Mouse (Mus musculus): ENCODE results near the gene Dip2b. TPM values are rescaled to one million over a fixed set of nuclear protein-coding genes. Genes with fewer than 3 reads are reported as not detected.

Dip2b gene
- polyA plus RNA-seq, 1 experiment from 2014 or later, result 21.1 TPM

- no peak for ATAC-seq
- H3K4me2 ChIP-seq (ENCODE audit: low read length), result no peak overlapping the region
- no peaks in the 10 kb centered on the region for H3K9me3 ChIP-seq (ENCODE audit: control insufficient read depth, low read length)
- WGBS, result 85% methylated on average over 5 of the region's 5 CpGs
- no peak overlapping the region for H3K27ac ChIP-seq (ENCODE audit: low read length)
- no peak overlapping the region for H3K4me3 ChIP-seq (replicated peaks; ENCODE audit: low read length)
- H3K36me3 ChIP-seq (ENCODE audit: control insufficient read depth, insufficient read depth), result peaks cover 39% of the 10 kb centered on the region
- H3K9ac ChIP-seq (replicated peaks; ENCODE audit: low read depth, low read length), result no peak overlapping the region
- no peaks in the 10 kb centered on the region for H3K27me3 ChIP-seq (replicated peaks; ENCODE audit: control insufficient read depth, insufficient read depth, low read length)
- no peaks in the 10 kb centered on the region for H3K4me1 ChIP-seq (replicated peaks; ENCODE audit: control insufficient read depth, insufficient read depth, low read length)
Measured at GRCm38 (mm10) chr15:100184821-100185496, 146.5 kb downstream of the Dip2b start.

- no peak overlapping the region for H3K4me2 ChIP-seq (ENCODE audit: low read length)
- no peak overlapping the region for H3K9ac ChIP-seq (replicated peaks; ENCODE audit: low read depth, low read length)
- no peaks in the 10 kb centered on the region for H3K4me1 ChIP-seq (replicated peaks; ENCODE audit: control insufficient read depth, insufficient read depth, low read length)
- H3K27ac ChIP-seq (ENCODE audit: low read length), result no peak overlapping the region
- no peaks in the 10 kb centered on the region for H3K9me3 ChIP-seq (ENCODE audit: control insufficient read depth, low read length)
- H3K36me3 ChIP-seq (ENCODE audit: control insufficient read depth, insufficient read depth), result peaks cover 48% of the 10 kb centered on the region
- H3K27me3 ChIP-seq (replicated peaks; ENCODE audit: control insufficient read depth, insufficient read depth, low read length), result no peaks in the 10 kb centered on the region
- WGBS, result 89% methylated on average over 9 of the region's 9 CpGs
- no peak overlapping the region for H3K4me3 ChIP-seq (replicated peaks; ENCODE audit: low read length)
- no peak for ATAC-seq
Measured at GRCm38 (mm10) chr15:100186234-100186633, 147.8 kb downstream of the Dip2b start.

- no peaks in the 10 kb centered on the region for H3K4me1 ChIP-seq (replicated peaks; ENCODE audit: control insufficient read depth, insufficient read depth, low read length)
- ATAC-seq, result no peak
- H3K27me3 ChIP-seq (replicated peaks; ENCODE audit: control insufficient read depth, insufficient read depth, low read length), result no peaks in the 10 kb centered on the region
- WGBS, result 93% methylated on average over 8 of the region's 8 CpGs
- H3K36me3 ChIP-seq (ENCODE audit: control insufficient read depth, insufficient read depth), result peaks cover 48% of the 10 kb centered on the region
- no peak overlapping the region for H3K9ac ChIP-seq (replicated peaks; ENCODE audit: low read depth, low read length)
- H3K9me3 ChIP-seq (ENCODE audit: control insufficient read depth, low read length), result no peaks in the 10 kb centered on the region
- H3K4me3 ChIP-seq (replicated peaks; ENCODE audit: low read length), result no peak overlapping the region
- H3K4me2 ChIP-seq (ENCODE audit: low read length), result no peak overlapping the region
- no peak overlapping the region for H3K27ac ChIP-seq (ENCODE audit: low read length)
Measured at GRCm38 (mm10) chr15:100186882-100187672, 148.6 kb downstream of the Dip2b start.

GRCm38 (mm10) chr15:100188542-100188941 is 150.1 kb downstream of the Dip2b start:
- no peak overlapping the region for H3K27ac ChIP-seq (ENCODE audit: low read length)
- H3K4me3 ChIP-seq (replicated peaks; ENCODE audit: low read length), result no peak overlapping the region
- ATAC-seq, result no peak
- no peaks in the 10 kb centered on the region for H3K9me3 ChIP-seq (ENCODE audit: control insufficient read depth, low read length)
- H3K9ac ChIP-seq (replicated peaks; ENCODE audit: low read depth, low read length), result no peak overlapping the region
- 96% methylated on average over 5 of the region's 5 CpGs for WGBS
- H3K4me1 ChIP-seq (replicated peaks; ENCODE audit: control insufficient read depth, insufficient read depth, low read length), result no peaks in the 10 kb centered on the region
- peaks cover 47% of the 10 kb centered on the region for H3K36me3 ChIP-seq (ENCODE audit: control insufficient read depth, insufficient read depth)
- H3K4me2 ChIP-seq (ENCODE audit: low read length), result no peak overlapping the region
- no peaks in the 10 kb centered on the region for H3K27me3 ChIP-seq (replicated peaks; ENCODE audit: control insufficient read depth, insufficient read depth, low read length)

GRCm38 (mm10) chr15:100188962-100189404 is 150.5 kb downstream of the Dip2b start:
- WGBS, result 80% methylated on average over 14 of the region's 14 CpGs
- H3K4me1 ChIP-seq (replicated peaks; ENCODE audit: control insufficient read depth, insufficient read depth, low read length), result no peaks in the 10 kb centered on the region

GRCm38 (mm10) chr15:100190083-100190482 is 151.6 kb downstream of the Dip2b start:
- 92% methylated on average over 5 of the region's 5 CpGs for WGBS

More at GRCm38 (mm10) chr15:100188962-100189404, 150.5 kb downstream of the Dip2b start:
- H3K27ac ChIP-seq (ENCODE audit: low read length), result no peak overlapping the region
- no peaks in the 10 kb centered on the region for H3K27me3 ChIP-seq (replicated peaks; ENCODE audit: control insufficient read depth, insufficient read depth, low read length)
- peaks cover 46% of the 10 kb centered on the region for H3K36me3 ChIP-seq (ENCODE audit: control insufficient read depth, insufficient read depth)
- no peak overlapping the region for H3K4me3 ChIP-seq (replicated peaks; ENCODE audit: low read length)
- no peaks in the 10 kb centered on the region for H3K9me3 ChIP-seq (ENCODE audit: control insufficient read depth, low read length)
- no peak overlapping the region for H3K4me2 ChIP-seq (ENCODE audit: low read length)
- ATAC-seq, result no peak
- H3K9ac ChIP-seq (replicated peaks; ENCODE audit: low read depth, low read length), result no peak overlapping the region

GRCm38 (mm10) chr15:100198983-100199745 is 160.7 kb downstream of the Dip2b start:
- no peaks in the 10 kb centered on the region for H3K27me3 ChIP-seq (replicated peaks; ENCODE audit: control insufficient read depth, insufficient read depth, low read length)
- no peak overlapping the region for H3K4me2 ChIP-seq (ENCODE audit: low read length)
- ATAC-seq, result no peak
- 94% methylated on average over 11 of the region's 11 CpGs for WGBS
- no peak overlapping the region for H3K9ac ChIP-seq (replicated peaks; ENCODE audit: low read depth, low read length)
- no peak overlapping the region for H3K27ac ChIP-seq (ENCODE audit: low read length)
- H3K9me3 ChIP-seq (ENCODE audit: control insufficient read depth, low read length), result no peaks in the 10 kb centered on the region
- peaks cover 18% of the 10 kb centered on the region for H3K36me3 ChIP-seq (ENCODE audit: control insufficient read depth, insufficient read depth)
- no peak overlapping the region for H3K4me3 ChIP-seq (replicated peaks; ENCODE audit: low read length)
- H3K4me1 ChIP-seq (replicated peaks; ENCODE audit: control insufficient read depth, insufficient read depth, low read length), result no peaks in the 10 kb centered on the region

More at GRCm38 (mm10) chr15:100190083-100190482, 151.6 kb downstream of the Dip2b start:
- Histone ChIP-seq H3K27me3 (replicated peaks; ENCODE audit: control insufficient read depth, insufficient read depth, low read length) (no peaks in the 10 kb centered on the region), H3K4me1 (replicated peaks; ENCODE audit: control insufficient read depth, insufficient read depth, low read length) (no peaks in the 10 kb centered on the region), H3K27ac (ENCODE audit: low read length) (no peak overlapping the region), H3K9me3 (ENCODE audit: control insufficient read depth, low read length) (no peaks in the 10 kb centered on the region), H3K4me3 (replicated peaks; ENCODE audit: low read length) (no peak overlapping the region), H3K4me2 (ENCODE audit: low read length) (no peak overlapping the region), H3K36me3 (ENCODE audit: control insufficient read depth, insufficient read depth) (peaks cover 49% of the 10 kb centered on the region), H3K9ac (replicated peaks; ENCODE audit: low read depth, low read length) (no peak overlapping the region)
- ATAC-seq, result no peak

GRCm38 (mm10) chr15:100199790-100200189 is 161.3 kb downstream of the Dip2b start:
- Histone ChIP-seq H3K9ac (replicated peaks; ENCODE audit: low read depth, low read length) (no peak overlapping the region), H3K4me2 (ENCODE audit: low read length) (no peak overlapping the region), H3K27me3 (replicated peaks; ENCODE audit: control insufficient read depth, insufficient read depth, low read length) (no peaks in the 10 kb centered on the region), H3K4me3 (replicated peaks; ENCODE audit: low read length) (no peak overlapping the region), H3K4me1 (replicated peaks; ENCODE audit: control insufficient read depth, insufficient read depth, low read length) (no peaks in the 10 kb centered on the region), H3K27ac (ENCODE audit: low read length) (no peak overlapping the region), H3K36me3 (ENCODE audit: control insufficient read depth, insufficient read depth) (peaks cover 11% of the 10 kb centered on the region), H3K9me3 (ENCODE audit: control insufficient read depth, low read length) (no peaks in the 10 kb centered on the region)
- ATAC-seq, result no peak
- 73% methylated on average over 3 of the region's 3 CpGs for WGBS

- Histone ChIP-seq H3K4me2 (ENCODE audit: low read length) (no peak overlapping the region), H3K27me3 (replicated peaks; ENCODE audit: control insufficient read depth, insufficient read depth, low read length) (no peaks in the 10 kb centered on the region), H3K4me1 (replicated peaks; ENCODE audit: control insufficient read depth, insufficient read depth, low read length) (no peaks in the 10 kb centered on the region), H3K27ac (ENCODE audit: low read length) (no peak overlapping the region), H3K4me3 (replicated peaks; ENCODE audit: low read length) (no peak overlapping the region), H3K9ac (replicated peaks; ENCODE audit: low read depth, low read length) (no peak overlapping the region), H3K9me3 (ENCODE audit: control insufficient read depth, low read length) (no peaks in the 10 kb centered on the region), H3K36me3 (ENCODE audit: control insufficient read depth, insufficient read depth) (peaks cover 12% of the 10 kb centered on the region)
- no peak for ATAC-seq
- 92% methylated on average over 3 of the region's 3 CpGs for WGBS
Measured at GRCm38 (mm10) chr15:100201806-100202205, 163.3 kb downstream of the Dip2b start.

Measured in forebrain, embryonic 16.5 days (tissue).